Mouse (Mus musculus) brain, adult 2 months (tissue): ENCODE measurements around the gene Nckap5l.

Experiments used
- DNase-seq: peaks from one replicate; pipeline ENCODE4 v3.0.0; 2011; ENCODE audit warnings: low read depth, low spot score

Gene Nckap5l

GRCm38 (mm10) chr15:99457606-99458401 is at the start of gene Nckap5l:
Gene Nckap5l, minus strand, starts transcription at chr15:99457748.
- DNase-seq: peak; percentile 96

DNA sequence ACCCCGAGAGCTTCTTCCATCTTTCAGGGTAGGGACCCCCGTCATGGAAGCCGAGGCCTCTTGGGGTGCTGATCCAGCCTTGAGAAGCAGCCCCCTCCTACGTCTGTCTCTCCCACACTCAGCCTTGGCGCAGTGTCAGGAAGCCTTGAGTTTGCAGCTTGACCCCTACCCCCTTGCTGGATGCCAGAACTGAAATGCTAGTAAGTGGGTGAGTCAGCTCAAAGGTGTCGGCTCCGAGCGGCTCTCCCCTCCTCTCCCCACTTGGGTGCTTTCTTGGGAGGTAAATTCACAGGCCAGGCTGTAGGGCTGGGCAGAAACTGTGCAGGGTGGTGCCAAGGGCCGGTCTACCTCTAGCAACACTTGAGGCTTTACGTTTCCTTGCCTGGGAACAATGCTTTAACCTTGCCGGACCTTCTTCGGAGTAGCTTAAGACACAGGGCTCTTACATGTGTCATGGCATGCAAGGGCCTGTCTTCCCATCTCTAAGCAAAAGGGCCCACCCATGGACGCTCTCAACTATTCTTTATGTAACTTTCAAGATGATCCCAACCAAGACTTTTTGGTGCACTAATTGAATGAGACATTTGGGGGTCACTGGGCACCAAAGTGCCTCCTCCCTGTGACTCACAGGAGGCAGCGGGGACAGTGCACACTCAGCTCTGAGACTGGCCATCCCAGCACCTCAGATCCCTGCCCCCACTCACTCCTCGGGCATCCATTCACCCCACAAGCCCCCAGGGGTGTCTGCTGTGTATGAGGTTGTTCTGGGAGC is 48.0 kb upstream of the Nckap5l start:
- DNase-seq: no peak

DNA sequence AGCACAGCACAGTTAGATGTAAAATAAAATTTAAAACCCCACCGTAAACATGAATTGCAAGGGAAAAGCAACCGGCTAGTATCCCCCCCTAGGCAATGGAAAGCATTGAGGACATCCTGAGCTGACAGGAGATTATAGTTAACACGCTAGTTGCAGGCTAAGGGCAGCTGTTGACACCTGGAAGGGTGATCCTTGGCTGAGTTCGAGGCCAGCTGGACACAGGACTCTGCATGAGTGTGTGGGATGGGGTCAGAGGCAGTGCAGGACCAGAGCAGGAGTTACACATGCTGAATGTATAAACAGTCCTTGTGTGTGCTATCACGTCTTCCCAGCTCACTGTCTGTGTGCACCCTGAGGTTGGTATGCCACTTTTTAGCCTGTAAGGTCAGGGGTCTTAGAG is 45.7 kb upstream of the Nckap5l start:
- no peak for DNase-seq

DNA sequence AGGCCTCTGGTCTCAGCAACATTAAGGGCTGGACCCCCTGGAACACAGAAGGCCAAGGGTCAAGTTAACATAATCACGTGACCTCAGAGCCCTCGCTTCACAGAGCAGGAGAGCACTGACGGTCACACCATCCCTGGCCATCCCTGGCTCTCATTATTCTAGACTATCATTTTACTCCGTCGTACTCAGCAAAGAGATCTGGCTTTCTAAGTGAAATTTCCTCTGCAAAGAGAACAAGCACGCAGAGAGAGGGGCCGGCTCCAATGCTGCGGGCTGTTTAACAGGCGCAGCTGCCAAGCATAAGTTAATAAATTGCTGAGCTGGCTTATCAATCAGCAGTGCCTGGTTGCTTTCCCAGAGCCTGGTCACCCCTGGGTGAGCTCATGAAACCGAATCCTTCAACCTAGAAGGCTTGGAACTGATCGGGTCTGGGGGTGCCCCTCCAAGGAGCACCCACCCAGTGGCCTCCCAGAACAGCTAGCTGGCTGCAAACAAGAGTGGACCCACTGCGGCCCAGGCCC is 44.8 kb upstream of the Nckap5l start:
- DNase-seq: no peak

DNA sequence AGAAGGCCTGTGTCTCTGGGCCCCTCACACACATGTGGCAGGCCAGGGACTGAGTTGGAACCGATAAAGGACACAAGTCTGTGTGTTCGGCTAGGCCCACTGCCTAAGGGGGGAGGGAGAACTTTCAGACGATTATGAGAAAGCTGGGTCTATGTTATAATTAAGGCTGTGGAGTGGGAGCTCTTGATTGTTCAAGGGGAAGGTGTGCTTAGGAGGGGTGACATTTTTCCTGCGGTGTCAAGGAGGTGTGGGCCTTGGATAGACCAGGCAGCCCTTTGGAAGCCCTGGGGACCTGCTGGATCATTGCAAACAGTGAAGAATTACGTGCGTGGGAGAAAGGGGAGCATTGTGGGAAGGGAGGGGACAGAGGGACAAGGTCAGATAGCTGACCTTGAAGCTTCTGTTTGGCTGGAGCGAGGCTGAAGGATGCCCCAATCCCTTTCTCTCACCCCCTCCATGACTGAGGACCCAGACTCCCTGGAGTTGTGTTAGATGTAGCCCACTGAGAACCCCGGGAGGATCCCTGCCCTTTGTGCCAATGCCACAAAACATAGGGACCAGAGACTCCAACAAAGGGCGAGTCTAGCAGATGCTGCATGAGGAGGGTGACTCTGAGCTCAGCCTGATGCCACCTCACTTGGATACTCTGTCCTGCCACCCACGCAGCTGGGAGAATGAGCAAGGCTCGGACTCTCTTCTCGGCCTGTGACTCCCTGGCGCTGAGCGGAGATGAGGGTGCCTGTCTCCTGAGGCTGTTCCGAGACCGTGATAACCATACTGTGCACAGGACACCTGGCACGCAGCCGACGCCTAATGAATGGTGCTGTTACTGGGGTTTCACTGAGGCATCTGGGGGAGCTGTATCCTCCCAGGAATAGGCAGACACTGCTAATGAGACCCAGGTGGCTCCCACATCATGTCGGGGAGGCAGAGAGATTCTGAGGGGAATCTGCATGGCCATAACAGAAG is 44.0 kb upstream of the Nckap5l start:
- peak; percentile 90 for DNase-seq

DNA sequence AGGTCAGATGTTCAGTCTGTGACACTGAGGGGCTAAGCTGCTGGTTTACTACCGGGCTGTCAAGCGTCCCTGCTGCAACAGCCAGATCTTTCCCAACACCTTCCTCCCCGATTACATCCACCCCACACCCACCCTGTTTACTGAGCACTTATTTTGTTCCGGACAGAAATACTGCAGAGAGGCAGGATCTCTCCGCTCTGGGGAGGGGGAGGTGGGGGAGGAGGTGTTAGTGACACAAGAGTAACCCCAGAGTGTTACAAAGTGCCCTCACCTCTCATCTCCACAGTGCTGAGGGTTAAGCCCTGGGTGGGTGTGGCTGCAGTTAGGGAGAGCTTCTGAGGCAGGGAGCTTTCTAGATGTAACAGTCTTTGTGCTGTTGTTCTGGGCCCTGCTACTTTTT is 42.8 kb upstream of the Nckap5l start:
- no peak for DNase-seq

DNA sequence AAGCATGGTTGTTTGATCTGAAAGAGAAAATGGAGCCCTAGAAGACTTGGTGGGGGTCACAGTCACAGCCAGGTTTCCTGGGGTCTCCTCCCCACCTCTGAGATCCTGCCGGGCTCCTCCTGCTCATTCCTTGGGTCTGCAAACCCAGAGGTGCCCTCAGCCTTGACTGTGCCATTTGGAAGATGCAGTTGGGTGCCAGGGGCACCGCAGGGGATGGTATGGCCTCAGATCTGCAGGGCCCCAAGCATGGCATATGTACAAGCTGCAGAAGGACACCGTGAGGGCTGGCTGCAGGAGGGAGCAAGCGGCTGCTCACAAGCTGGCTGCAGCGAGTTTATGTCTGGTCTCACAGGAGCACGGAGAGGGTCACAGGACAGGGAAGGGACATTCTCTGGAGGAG is 42.2 kb upstream of the Nckap5l start:
- DNase-seq: no peak

DNA sequence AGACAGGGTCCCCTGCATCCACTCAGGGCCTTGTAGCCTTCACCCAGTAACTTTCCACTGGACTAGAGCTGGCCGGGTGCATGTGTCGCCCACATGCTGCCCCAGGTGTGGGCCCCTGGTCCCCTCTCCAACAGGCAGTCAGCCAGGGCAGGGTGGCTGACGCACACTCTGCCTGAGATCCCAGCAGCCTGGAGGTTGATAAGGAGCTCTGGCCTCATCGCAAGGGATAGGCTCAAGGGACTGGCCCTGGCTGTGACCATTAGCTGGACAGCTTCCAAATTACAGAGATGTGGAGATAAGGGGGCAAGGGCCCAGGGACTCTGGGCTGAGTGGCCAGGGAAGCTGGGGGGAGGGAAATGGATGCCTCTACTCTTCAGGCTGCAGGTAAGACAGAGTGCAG is 41.2 kb upstream of the Nckap5l start:
- no peak for DNase-seq

DNA sequence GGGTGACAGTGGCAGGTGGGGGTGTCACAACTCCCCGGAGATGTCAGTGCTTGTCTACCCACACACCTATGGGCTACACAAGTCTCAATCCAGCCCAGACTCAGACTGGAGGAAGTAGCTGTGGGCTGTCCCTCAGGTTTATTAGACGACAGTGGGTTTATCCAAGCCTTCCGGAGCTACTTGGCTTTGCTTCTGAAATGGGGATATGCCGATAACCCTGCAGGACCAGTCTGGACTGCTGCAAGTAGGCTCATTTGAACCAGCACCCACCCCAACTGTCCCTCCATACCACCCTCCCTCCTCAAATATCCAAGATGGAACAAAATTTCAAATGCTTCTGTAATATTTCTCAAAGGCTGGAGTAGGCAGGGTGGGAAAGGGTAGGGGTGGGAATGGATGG is 40.8 kb upstream of the Nckap5l start:
- no peak for DNase-seq

- peak; percentile 95 for DNase-seq
Measured at GRCm38 (mm10) chr15:99497527-99498242, 40.1 kb upstream of the Nckap5l start.

DNA sequence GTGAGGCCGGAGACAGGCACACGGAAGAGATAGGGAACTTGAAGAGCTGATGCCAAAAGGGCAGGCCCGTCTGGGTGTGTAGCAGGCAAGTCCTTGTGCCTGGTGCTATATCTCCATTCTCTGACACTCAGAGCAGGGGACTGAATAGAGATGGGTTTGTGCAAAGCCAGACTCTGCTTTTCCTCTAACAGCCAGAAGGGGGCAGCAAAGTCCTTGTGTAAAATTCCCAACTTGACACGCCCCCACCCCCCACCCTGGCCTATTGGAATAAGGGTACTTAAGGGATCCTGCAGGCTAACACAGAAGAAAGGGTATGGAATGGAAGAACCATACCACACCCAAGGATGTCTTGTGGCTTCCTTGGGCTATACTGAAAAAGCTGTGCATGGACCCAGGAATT is 39.5 kb upstream of the Nckap5l start:
- DNase-seq: peak; percentile 95

GRCm38 (mm10) chr15:99484745-99485144 is 27.2 kb upstream of the Nckap5l start:
- DNase-seq: no peak

- no peak for DNase-seq
Measured at GRCm38 (mm10) chr15:99475814-99476213, 18.3 kb upstream of the Nckap5l start.

DNA sequence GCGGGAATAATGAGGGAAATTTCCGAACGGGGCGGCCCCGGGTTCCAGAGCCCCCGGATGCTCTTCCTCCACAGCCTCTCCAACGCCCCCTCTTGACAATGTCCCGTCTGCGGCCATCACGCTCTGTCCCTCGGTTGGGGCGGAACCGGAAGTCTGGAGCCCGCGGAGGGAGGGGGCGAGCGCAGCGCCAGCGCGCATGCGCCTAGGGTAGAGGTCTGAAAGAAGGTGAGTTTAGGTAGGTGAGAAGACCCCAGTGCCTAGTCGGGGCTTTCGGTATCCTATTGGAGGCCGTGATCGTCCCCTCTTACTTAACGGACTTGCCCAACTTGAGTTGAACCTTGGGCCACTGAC is 17.0 kb upstream of the Nckap5l start, which contains the start of gene Bcdin3d:
Bcdin3d (minus strand) TSS at position 155 of the 351 bp plus-strand sequence.
- peak; percentile 90 for DNase-seq

DNA sequence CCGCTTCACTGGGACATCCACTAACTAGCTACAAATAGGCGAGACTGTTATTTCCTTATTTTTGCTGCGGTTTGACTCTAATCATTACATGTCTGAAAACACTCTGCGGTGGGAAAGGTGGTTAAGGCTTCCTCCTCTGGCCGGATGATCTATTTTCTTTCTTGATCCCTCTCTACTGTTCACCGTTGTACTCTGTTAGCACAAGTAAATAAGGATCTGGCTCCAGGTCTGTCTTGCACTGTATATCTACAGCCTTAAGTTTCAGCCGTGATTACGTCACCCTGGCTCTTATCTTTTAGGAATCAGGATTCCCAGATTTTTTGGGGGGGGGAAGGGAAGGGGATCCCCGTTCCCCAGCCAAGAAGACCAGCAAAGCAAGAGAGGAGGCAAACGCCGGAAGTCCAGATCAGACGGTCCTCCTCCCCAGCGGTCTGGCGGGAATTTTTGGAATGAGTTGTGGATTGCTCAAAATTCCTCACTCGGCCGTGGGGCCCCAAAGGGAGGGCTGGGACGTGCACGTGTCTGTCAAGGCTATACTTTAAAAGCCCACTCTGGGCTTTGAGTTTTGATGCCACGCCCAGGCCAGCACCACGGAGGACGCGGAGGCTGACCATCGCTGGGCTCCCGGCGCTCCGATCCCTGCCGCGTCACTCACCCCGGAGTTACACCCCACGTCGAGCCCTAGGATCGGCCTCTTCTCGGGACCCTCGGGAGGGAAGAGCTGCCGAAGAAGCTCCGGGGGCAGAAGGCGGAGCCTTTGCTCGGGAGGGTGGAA is 16.4 kb upstream of the Nckap5l start:
- DNase-seq: peak; percentile 69

GRCm38 (mm10) chr15:99472972-99473371 is 15.4 kb upstream of the Nckap5l start:
- DNase-seq: no peak

DNA sequence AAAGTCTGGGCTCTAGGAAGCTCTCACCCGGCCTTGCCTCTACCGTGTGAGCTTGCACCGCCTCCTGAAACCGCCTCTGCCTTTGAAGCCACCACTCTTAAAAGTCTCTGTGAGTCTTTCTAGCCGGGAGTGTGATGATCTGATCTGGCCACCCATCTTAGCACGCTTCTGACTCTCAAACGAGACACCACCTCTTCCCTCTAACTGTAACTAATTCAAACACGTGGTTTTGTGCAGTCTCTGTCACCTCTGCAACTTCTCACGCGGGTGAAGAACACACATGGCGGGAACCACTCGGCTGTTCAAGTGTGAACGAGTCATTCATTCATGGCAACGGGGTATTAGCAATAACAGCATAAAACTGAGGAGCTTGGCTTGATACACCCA is 14.1 kb upstream of the Nckap5l start:
- no peak for DNase-seq

DNA sequence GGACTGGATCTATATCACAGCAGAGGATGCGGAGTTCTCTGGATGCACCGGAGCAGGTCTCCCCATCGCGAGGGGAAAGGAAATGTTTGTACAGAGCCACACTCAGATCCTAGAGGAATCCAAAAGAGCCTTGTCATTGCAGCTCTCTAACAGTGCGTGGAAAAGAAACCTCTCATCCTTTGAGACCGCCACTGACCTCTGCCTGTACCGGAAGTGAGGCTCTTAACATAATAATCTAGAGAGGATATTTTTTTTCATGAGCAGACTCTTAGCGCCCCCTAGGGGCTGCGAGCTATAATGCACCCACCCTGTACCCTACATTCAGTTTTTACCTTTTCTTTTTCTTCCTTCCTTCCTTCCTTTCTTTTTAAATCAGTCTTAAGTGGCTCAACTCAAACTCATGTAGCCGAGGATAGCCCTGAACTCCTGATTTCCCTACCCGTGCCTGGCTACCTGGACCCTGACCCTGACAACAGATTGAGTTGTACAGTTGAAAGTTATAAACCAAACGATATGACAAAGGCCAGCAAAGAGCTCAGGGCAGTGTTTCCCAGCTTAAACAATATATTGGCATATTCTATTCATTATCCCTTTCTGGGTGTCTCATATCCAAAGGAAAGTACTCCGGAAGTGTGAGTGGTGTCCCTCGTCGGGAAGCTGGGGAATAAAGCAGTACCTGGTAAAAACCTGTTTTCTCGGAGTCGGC is 13.6 kb upstream of the Nckap5l start:
- peak; percentile 75 for DNase-seq

DNA sequence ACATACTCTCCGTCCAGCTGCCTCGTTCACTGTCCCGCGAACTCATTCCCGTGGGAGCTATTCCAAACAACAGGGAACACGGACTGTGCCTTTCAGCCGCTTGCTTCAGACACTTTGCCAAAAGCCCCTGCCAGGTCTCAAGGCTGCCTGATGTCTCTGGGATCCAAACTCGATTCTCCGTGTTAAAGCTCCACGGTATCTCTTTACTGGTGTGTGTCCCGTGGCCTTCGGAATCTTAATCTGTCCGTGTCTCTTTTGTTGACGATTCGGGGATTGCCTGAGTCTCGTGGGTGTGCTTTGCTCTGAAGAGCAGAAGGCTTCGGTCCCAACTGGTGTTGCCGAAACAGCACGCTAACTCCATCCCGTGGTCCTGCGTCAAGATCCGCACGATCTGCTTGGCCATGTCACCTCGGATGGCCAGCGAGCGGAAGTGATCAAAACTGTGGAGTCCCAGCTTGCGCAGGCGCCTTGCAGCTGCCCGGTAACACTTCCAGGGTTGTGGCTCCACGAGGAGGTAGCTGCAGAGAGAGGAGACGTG is 12.7 kb upstream of the Nckap5l start:
- peak; percentile 81 for DNase-seq
